In the genomic region with DNA sequence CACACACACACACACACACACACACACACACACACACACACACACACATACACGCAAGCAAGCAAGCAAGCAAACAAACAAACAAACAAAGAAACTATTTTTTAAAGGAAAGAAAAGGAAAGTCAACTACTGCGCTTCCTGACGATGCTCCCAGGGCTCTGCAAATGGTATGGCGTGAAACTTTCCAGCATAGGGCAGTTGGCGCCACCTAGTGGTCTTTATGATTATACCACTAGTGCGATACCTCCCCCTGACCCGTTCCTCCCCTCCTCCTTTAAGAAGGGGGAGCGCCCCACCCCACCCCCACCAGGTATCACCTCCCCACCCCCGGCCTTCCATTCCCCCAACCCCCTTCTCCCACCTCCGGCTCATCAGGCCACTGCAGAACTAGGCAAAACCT, we compare ENCODE assay signal across 8 mouse cellular contexts. TPM values are rescaled to one million over a fixed set of nuclear protein-coding genes. Genes with fewer than 3 reads are reported as not detected.
DNase-seq lines count a peak whose midpoint lies in the region; ATAC-seq and TF ChIP-seq lines count a peak whose summit lies in the region.

No protein-coding gene starts in this region.

- DNase-seq in urinary bladder, postnatal 14 days (ENCODE audit: low spot score), result peak; percentile 49
- DNase-seq in urinary bladder, adult 18-20 months (ENCODE audit: low spot score in 2 of 2), result no peak
- peak; percentile 39 for DNase-seq in c-Kit-positive CD71-negative TER-119-negative erythroid progenitor cells, embryonic 14.5 days (ENCODE audit: low read depth)
- DNase-seq in hindbrain, postnatal 0 days (ENCODE audit: low spot score), result peak; percentile 87
- DNase-seq in lung, adult 2 months, result peak; percentile 30
- no peak for DNase-seq in urinary bladder, postnatal 10 days (ENCODE audit: low spot score)

- no peak overlapping the region for H3K4me3 ChIP-seq in forebrain, embryonic 12.5 days (replicated peaks)
- H3K4me3 ChIP-seq in hindbrain, postnatal 0 days (ENCODE audit: low read length), result no peak overlapping the region
- no peak overlapping the region for H3K4me3 ChIP-seq in lung, adult 2 months (replicated peaks; ENCODE audit: extremely low read depth, low read depth, low read length)

- H3K27me3 ChIP-seq in forebrain, embryonic 12.5 days, result peaks cover 9% of the 10 kb centered on the region; the same call in 1 of the 2 replicates
- no peaks in the 10 kb centered on the region for H3K27me3 ChIP-seq in hindbrain, postnatal 0 days (ENCODE audit: insufficient read depth, low read length)

- WGBS in forebrain, embryonic 12.5 days, result 3% methylated on average over 10 of the region's 10 CpGs
- WGBS in hindbrain, postnatal 0 days, result 5% methylated on average over 9 of the region's 10 CpGs
- 5% methylated on average over 10 of the region's 10 CpGs for WGBS in lung, adult 2 months

- no peak overlapping the region for H3K9ac ChIP-seq in forebrain, embryonic 12.5 days
- H3K9ac ChIP-seq in hindbrain, postnatal 0 days (replicated peaks; ENCODE audit: low read length), result no peak overlapping the region

- TF ChIP-seq POLR2A in lung, adult 2 months (IDR thresholded peaks at IDR 0.05; ENCODE audit: borderline replicate concordance, extremely low read depth, low read depth, low read length), result no peak

- H3K4me2 ChIP-seq in forebrain, embryonic 12.5 days, result no peak overlapping the region
- no peak overlapping the region for H3K4me2 ChIP-seq in hindbrain, postnatal 0 days (ENCODE audit: low read depth, low read length)

- H3K9me3 ChIP-seq in forebrain, embryonic 12.5 days, result no peaks in the 10 kb centered on the region
- H3K9me3 ChIP-seq in hindbrain, postnatal 0 days (ENCODE audit: low read length), result no peaks in the 10 kb centered on the region

- H3K4me1 ChIP-seq in forebrain, embryonic 12.5 days, result peaks cover 8% of the 10 kb centered on the region
- H3K4me1 ChIP-seq in hindbrain, postnatal 0 days (ENCODE audit: insufficient read depth, low read length), result no peaks in the 10 kb centered on the region
- no peaks in the 10 kb centered on the region for H3K4me1 ChIP-seq in lung, adult 2 months (ENCODE audit: control insufficient read depth, insufficient read depth, low read length)

- TF ChIP-seq CTCF in hindbrain, postnatal 0 days (IDR thresholded peaks at IDR 0.05; ENCODE audit: low read depth), result peak; percentile 84
- TF ChIP-seq CTCF in lung, adult 2 months (IDR thresholded peaks at IDR 0.05; ENCODE audit: insufficient read depth, low read length), result peak; percentile 86

- H3K27ac ChIP-seq in forebrain, embryonic 12.5 days, result no peak overlapping the region
- H3K27ac ChIP-seq in hindbrain, postnatal 0 days, result no peak overlapping the region

- peak; percentile 65; the same call in 1 of the 2 replicates for ATAC-seq in forebrain, embryonic 12.5 days (ENCODE audit: low FRiP score)
- peak; percentile 61; the same call in 1 of the 2 replicates for ATAC-seq in hindbrain, postnatal 0 days
- peak; percentile 55; the same call in 1 of the 2 replicates for ATAC-seq in neutrophil, adult 5-6 weeks (ENCODE audit: extremely low read depth, insufficient number of reproducible peaks, low FRiP score, poor library complexity, severe bottlenecking)

- no peaks in the 10 kb centered on the region for H3K36me3 ChIP-seq in forebrain, embryonic 12.5 days (replicated peaks)
- no peaks in the 10 kb centered on the region for H3K36me3 ChIP-seq in hindbrain, postnatal 0 days (ENCODE audit: insufficient read depth, low read length)

RNA-seq across cellular contexts. Expression of a gene that starts 9.4 kb away (rescaled TPM):
- polyA plus RNA-seq in forebrain, embryonic 12.5 days (2016; fragmentation: Nextera tagmentation; extraction: Ambion mirVana), result 454 and 460 TPM in 2 replicates
- 76.3 and 99.2 TPM in 2 replicates for total RNA-seq in hindbrain, postnatal 0 days (2014; rRNA removed)
- polyA plus RNA-seq in hindbrain, postnatal 0 days (2015; fragmentation: Nextera tagmentation; extraction: Ambion mirVana), result 194 and 201 TPM in 2 replicates
- polyA plus RNA-seq in lung, adult 2 months (2012; rRNA removed), result 55.2 and 76.8 TPM in 2 replicates
- total RNA-seq in neutrophil, adult 5-6 weeks (2017), result 104 and 112 TPM in 2 replicates

Comparison
In these comparisons a context has a peak if more than half of its experiments do, and no peak if none do; other contexts are left out.
1. DNase-seq: peak in urinary bladder, postnatal 14 days (single experiment), c-Kit-positive CD71-negative TER-119-negative erythroid progenitor cells, embryonic 14.5 days (single experiment), hindbrain, postnatal 0 days (single experiment) and lung, adult 2 months (single experiment); none in urinary bladder, adult 18-20 months (0 of 2) and urinary bladder, postnatal 10 days (single experiment).
2. Peak in every context shown above with its lines, with median percentiles within 50 percentile points of each other: ATAC-seq.